Mouse (Mus musculus) hindbrain, embryonic 13.5 days (tissue): ENCODE measurements around the gene Tenm3. TPM values are rescaled to one million over a fixed set of nuclear protein-coding genes. Genes with fewer than 3 reads are reported as not detected.
"Not testable (repeated sequence)": the region's sequence is repeated elsewhere in the genome, so short reads cannot be mapped to it uniquely, and the experiment has no call there.

Source experiments
- ATAC-seq: fragments of 200-750 bp; cut with Nextera tagmentation; 2 replicates; pipeline ENCODE4 v1.8.0; 2017; ENCODE audit warnings: moderate TSS enrichment; ENCODE audit not compliant: low FRiP score
- H3K27ac ChIP-seq: fragments of 300-500 bp; sonication (generic); 2 replicates; pipeline ENCODE4 v1.5.1; 2015; ENCODE audit warnings: inconsistent platforms, mild to moderate bottlenecking, moderate library complexity
- H3K27me3 ChIP-seq: fragments of 300-500 bp; sonication (generic); 2 replicates; pipeline ENCODE4 v1.6.1; 2015; ENCODE audit warnings: mild to moderate bottlenecking, inconsistent platforms
- H3K36me3 ChIP-seq: fragments of 300-500 bp; sonication (generic); 2 replicates; pipeline ENCODE4 v1.6.1; 2015; ENCODE audit warnings: mild to moderate bottlenecking, inconsistent platforms
- H3K4me1 ChIP-seq: fragments of 300-500 bp; sonication (generic); replicated peaks from 2 replicates; pipeline ENCODE4 v1.6.1; 2015; ENCODE audit warnings: inconsistent platforms
- H3K4me2 ChIP-seq: fragments of 300-500 bp; sonication (generic); 2 replicates; pipeline ENCODE4 v1.6.1; 2015; ENCODE audit warnings: inconsistent platforms, mild to moderate bottlenecking, moderate library complexity
- H3K4me3 ChIP-seq: fragments of 300-500 bp; sonication (generic); 2 replicates; pipeline ENCODE4 v1.5.1; 2015; ENCODE audit warnings: mild to moderate bottlenecking, inconsistent platforms
- H3K9ac ChIP-seq: fragments of 300-500 bp; sonication (generic); 2 replicates; pipeline ENCODE4 v1.6.1; 2015; ENCODE audit warnings: mild to moderate bottlenecking, inconsistent platforms
- H3K9me3 ChIP-seq: fragments of 300-500 bp; sonication (generic); 2 replicates; pipeline ENCODE4 v1.6.1; 2016; ENCODE audit warnings: inconsistent platforms
- WGBS: fragments of 180-500 bp; shearing (Covaris S2); methylation state at CpG from one replicate; pipeline ENCODE4 v1.1.7; 2015; 5-methylcytosine and 5-hydroxymethylcytosine counted together
- polyA plus RNA-seq: library from polyadenylated mRNA; unstranded; fragments of >200 nt; fragmentation: Nextera tagmentation; extraction: Ambion mirVana; gene quantifications from 2 replicates; pipeline ENCODE4 v1.2.1, GENCODE M21; 2015

Gene Tenm3
- polyA plus RNA-seq, 1 experiment from 2014 or later, result 35.7 TPM

- WGBS, result 83% methylated on average over 6 of the region's 6 CpGs
- no peak for ATAC-seq
- H3K9me3 ChIP-seq, result no peaks in the 10 kb centered on the region
- H3K4me1 ChIP-seq, result peaks cover 29% of the 10 kb centered on the region
- no peak overlapping the region for H3K9ac ChIP-seq
- no peaks in the 10 kb centered on the region for H3K36me3 ChIP-seq
- H3K27me3 ChIP-seq, result no peaks in the 10 kb centered on the region
- H3K4me3 ChIP-seq, result no peak overlapping the region
- H3K4me2 ChIP-seq, result no peak overlapping the region
- H3K27ac ChIP-seq, result no peak overlapping the region
Observed at GRCm38 (mm10) chr8:48207567-48207966, 636.2 kb downstream of the Tenm3 start.

- 70% methylated on average over 8 of the region's 8 CpGs for WGBS
- H3K36me3 ChIP-seq, result no peaks in the 10 kb centered on the region
- no peak overlapping the region for H3K4me3 ChIP-seq
- no peak overlapping the region for H3K9ac ChIP-seq
- no peaks in the 10 kb centered on the region for H3K9me3 ChIP-seq
- no peaks in the 10 kb centered on the region for H3K27me3 ChIP-seq
- no peak overlapping the region for H3K4me2 ChIP-seq
- no peak overlapping the region for H3K27ac ChIP-seq
- no peak for ATAC-seq
- H3K4me1 ChIP-seq, result peaks cover 27% of the 10 kb centered on the region
Observed at GRCm38 (mm10) chr8:48206922-48207321, 636.8 kb downstream of the Tenm3 start.

- no peaks in the 10 kb centered on the region for H3K9me3 ChIP-seq
- H3K36me3 ChIP-seq, result no peaks in the 10 kb centered on the region
- H3K4me1 ChIP-seq, result peaks cover 19% of the 10 kb centered on the region
- no peaks in the 10 kb centered on the region for H3K27me3 ChIP-seq
- H3K4me3 ChIP-seq, result no peak overlapping the region
- no peak overlapping the region for H3K9ac ChIP-seq
- H3K27ac ChIP-seq, result peak overlapping the region; percentile 71
- 0 out of 2 replicates have a peak overlapping the region, but pooled peaks have one; percentile 13 for H3K4me2 ChIP-seq
- ATAC-seq, result 0 out of 2 replicates have a peak, but pooled peaks have one; percentile 43
- 47% methylated on average over 12 of the region's 12 CpGs for WGBS
Observed at GRCm38 (mm10) chr8:48204838-48205345, 638.9 kb downstream of the Tenm3 start.

GRCm38 (mm10) chr8:48204114-48204837, 639.5 kb downstream of the Tenm3 start:
- peak; percentile 82 for ATAC-seq
- Histone ChIP-seq H3K36me3 (no peaks in the 10 kb centered on the region), H3K27me3 (no peaks in the 10 kb centered on the region), H3K9me3 (no peaks in the 10 kb centered on the region), H3K4me3 (no peak overlapping the region), H3K4me2 (0 out of 2 replicates have a peak overlapping the region, but pooled peaks have one; percentile 13), H3K27ac (peak overlapping the region; percentile 71), H3K9ac (no peak overlapping the region), H3K4me1 (peaks cover 19% of the 10 kb centered on the region)
- 46% methylated on average over 13 of the region's 13 CpGs for WGBS

- H3K27me3 ChIP-seq, result no peaks in the 10 kb centered on the region
- H3K27ac ChIP-seq, result peak overlapping the region; percentile 46; the same call in 1 of the 2 replicates
- H3K4me1 ChIP-seq, result peaks cover 19% of the 10 kb centered on the region
- no peak overlapping the region for H3K4me3 ChIP-seq
- no peak overlapping the region for H3K9ac ChIP-seq
- 67% methylated on average over 9 of the region's 9 CpGs for WGBS
- H3K9me3 ChIP-seq, result no peaks in the 10 kb centered on the region
- H3K36me3 ChIP-seq, result no peaks in the 10 kb centered on the region
- H3K4me2 ChIP-seq, result no peak overlapping the region
- no peak for ATAC-seq
Observed at GRCm38 (mm10) chr8:48203611-48204010, 640.1 kb downstream of the Tenm3 start.

- Histone ChIP-seq H3K4me3 (no peak overlapping the region), H3K9me3 (peaks cover 2% of the 10 kb centered on the region; the same call in 1 of the 2 replicates), H3K4me1 (peaks cover 19% of the 10 kb centered on the region), H3K4me2 (no peak overlapping the region), H3K9ac (no peak overlapping the region), H3K36me3 (no peaks in the 10 kb centered on the region), H3K27me3 (no peaks in the 10 kb centered on the region), H3K27ac (no peak overlapping the region; the same call in 1 of the 2 replicates)
- WGBS, result 57% methylated on average over 6 of the region's 6 CpGs
- no peak for ATAC-seq
Observed at GRCm38 (mm10) chr8:48203161-48203560, 640.6 kb downstream of the Tenm3 start.

- no peak overlapping the region for H3K27ac ChIP-seq
- H3K27me3 ChIP-seq, result no peaks in the 10 kb centered on the region
- H3K4me2 ChIP-seq, result no peak overlapping the region
- ATAC-seq, result no peak
- peaks cover 5% of the 10 kb centered on the region; the same call in 1 of the 2 replicates for H3K9me3 ChIP-seq
- 67% methylated on average over 3 of the region's 3 CpGs for WGBS
- no peak overlapping the region for H3K9ac ChIP-seq
- H3K36me3 ChIP-seq, result no peaks in the 10 kb centered on the region
- H3K4me3 ChIP-seq, result no peak overlapping the region
- peaks cover 19% of the 10 kb centered on the region for H3K4me1 ChIP-seq
Observed at GRCm38 (mm10) chr8:48202632-48203031, 641.1 kb downstream of the Tenm3 start.

- no peak for ATAC-seq
- H3K27me3 ChIP-seq, result no peaks in the 10 kb centered on the region
- WGBS, result 95% methylated on average over 9 of the region's 9 CpGs
- no peak overlapping the region for H3K4me2 ChIP-seq
- H3K4me3 ChIP-seq, result no peak overlapping the region
- H3K4me1 ChIP-seq, result peaks cover 8% of the 10 kb centered on the region
- no peaks in the 10 kb centered on the region for H3K36me3 ChIP-seq
- peaks cover 5% of the 10 kb centered on the region; the same call in 1 of the 2 replicates for H3K9me3 ChIP-seq
- H3K9ac ChIP-seq, result no peak overlapping the region
- no peak overlapping the region for H3K27ac ChIP-seq
Observed at GRCm38 (mm10) chr8:48199171-48199570, 644.6 kb downstream of the Tenm3 start.

- Histone ChIP-seq H3K9me3 (peaks cover 5% of the 10 kb centered on the region; the same call in 1 of the 2 replicates), H3K27ac (no peak overlapping the region), H3K9ac (no peak overlapping the region), H3K4me1 (no peaks in the 10 kb centered on the region), H3K27me3 (no peaks in the 10 kb centered on the region), H3K4me3 (no peak overlapping the region), H3K4me2 (no peak overlapping the region), H3K36me3 (no peaks in the 10 kb centered on the region)
- 98% methylated on average over 9 of the region's 9 CpGs for WGBS
- no peak for ATAC-seq
Observed at GRCm38 (mm10) chr8:48195971-48196370, 647.8 kb downstream of the Tenm3 start.

- no peak overlapping the region for H3K27ac ChIP-seq
- H3K9ac ChIP-seq, result no peak overlapping the region
- H3K4me2 ChIP-seq, result no peak overlapping the region
- ATAC-seq, result no peak
- H3K36me3 ChIP-seq, result no peaks in the 10 kb centered on the region
- no peaks in the 10 kb centered on the region for H3K4me1 ChIP-seq
- no peak overlapping the region for H3K4me3 ChIP-seq
- 97% methylated on average over 12 of the region's 12 CpGs for WGBS
- no peaks in the 10 kb centered on the region for H3K27me3 ChIP-seq
- no peaks in the 10 kb centered on the region for H3K9me3 ChIP-seq
Observed at GRCm38 (mm10) chr8:48188586-48188985, 655.2 kb downstream of the Tenm3 start.

GRCm38 (mm10) chr8:48183758-48184157, 660.0 kb downstream of the Tenm3 start:
- no peaks in the 10 kb centered on the region for H3K36me3 ChIP-seq
- H3K27me3 ChIP-seq, result no peaks in the 10 kb centered on the region
- peaks cover 5% of the 10 kb centered on the region for H3K4me1 ChIP-seq
- H3K4me2 ChIP-seq, result no peak overlapping the region
- WGBS, result 78% methylated on average over 7 of the region's 7 CpGs
- peaks cover 9% of the 10 kb centered on the region; the same call in 1 of the 2 replicates for H3K9me3 ChIP-seq
- no peak overlapping the region for H3K4me3 ChIP-seq
- no peak for ATAC-seq
- no peak overlapping the region for H3K9ac ChIP-seq
- no peak overlapping the region for H3K27ac ChIP-seq

GRCm38 (mm10) chr8:48181000-48181399, 662.8 kb downstream of the Tenm3 start:
- no peak overlapping the region for H3K9ac ChIP-seq
- ATAC-seq, result no peak
- WGBS, result 95% methylated on average over 3 of the region's 3 CpGs
- H3K4me1 ChIP-seq, result peaks cover 9% of the 10 kb centered on the region
- peaks cover 9% of the 10 kb centered on the region; the same call in 1 of the 2 replicates for H3K9me3 ChIP-seq
- no peak overlapping the region for H3K4me2 ChIP-seq
- H3K27me3 ChIP-seq, result no peaks in the 10 kb centered on the region
- H3K36me3 ChIP-seq, result no peaks in the 10 kb centered on the region
- H3K27ac ChIP-seq, result no peak overlapping the region
- no peak overlapping the region for H3K4me3 ChIP-seq

GRCm38 (mm10) chr8:48180146-48180545, 663.6 kb downstream of the Tenm3 start:
- H3K4me1 ChIP-seq, H3K4me2 ChIP-seq, H3K4me3 ChIP-seq, ATAC-seq, H3K36me3 ChIP-seq, H3K27ac ChIP-seq, H3K9me3 ChIP-seq, H3K9ac ChIP-seq, H3K27me3 ChIP-seq: not testable (repeated sequence)
- 99% methylated on average over 9 of the region's 9 CpGs for WGBS
